Mouse (Mus musculus) liver, embryonic 14.5 days (tissue): ENCODE measurements at regions not wholly inside any gene's neighbourhood (a gene's known extent, or its start where the extent isn't known, plus 50 kb on each side); places are given as distances from the start of the nearest gene placed in this dataset.
A peak's percentile ranks its signal among the peaks of the same experiment; 100 is the strongest.

Experiments used
- ATAC-seq: fragments of 200-750 bp; cut with Nextera tagmentation; 2 replicates; pipeline ENCODE4 v1.8.0; 2017; ENCODE audit warnings: moderate number of reproducible peaks, mild to moderate bottlenecking, moderate library complexity; ENCODE audit not compliant: insufficient read depth
- DNase-seq, 3 experiments: peaks; one replicate each; pipeline ENCODE4 v3.0.0-alpha.2; 2012 to 2013; ENCODE audit warnings: low read depth in 3 of 3, low spot score in 3 of 3
- H3K27ac ChIP-seq: fragments of 300-500 bp; sonication (generic); 2 replicates; pipeline ENCODE4 v1.5.1; 2014; ENCODE audit warnings: moderate library complexity, mild to moderate bottlenecking, control low read depth, inconsistent platforms
- H3K27me3 ChIP-seq: fragments of 300-500 bp; sonication (generic); 2 replicates; pipeline ENCODE4 v1.6.1; 2014; ENCODE audit warnings: mild to moderate bottlenecking, low read length, moderate library complexity; ENCODE audit not compliant: control insufficient read depth, insufficient read depth
- H3K36me3 ChIP-seq: fragments of 300-500 bp; sonication (generic); replicated peaks from 2 replicates; pipeline ENCODE4 v1.6.1; 2014; ENCODE audit warnings: low read depth; ENCODE audit not compliant: control insufficient read depth, insufficient read depth
- H3K4me1 ChIP-seq, 2 experiments: fragments of 200-500 bp in 1 of 2; fragments of 300-500 bp in 1 of 2; sonication (generic) in 1 of 2; replicated peaks; 2 replicates each; pipeline ENCODE4 v1.6.1; 2012 to 2014; ENCODE audit warnings: antibody characterized with exemption in 1 of 2, inconsistent platforms in 1 of 2, low read length in 1 of 2; ENCODE audit not compliant: control insufficient read depth in 2 of 2, insufficient read depth in 2 of 2
- H3K4me2 ChIP-seq: fragments of 300-500 bp; sonication (generic); 2 replicates; pipeline ENCODE4 v1.6.1; 2014; ENCODE audit warnings: low read depth, mild to moderate bottlenecking, control low read depth, moderate library complexity
- H3K4me3 ChIP-seq, 2 experiments: fragments of 200-500 bp in 1 of 2; fragments of 300-500 bp in 1 of 2; sonication (generic) in 1 of 2; 2 replicates each; pipeline ENCODE4 v1.5.1; 2012 to 2014; ENCODE audit warnings: low read depth in 2 of 2, low read length in 2 of 2, mild to moderate bottlenecking in 2 of 2, control low read depth in 1 of 2, inconsistent platforms in 1 of 2, moderate library complexity in 1 of 2; ENCODE audit not compliant: insufficient read depth in 1 of 2
- H3K9ac ChIP-seq: fragments of 300-500 bp; sonication (generic); replicated peaks from 2 replicates; pipeline ENCODE4 v1.6.1; 2014; ENCODE audit warnings: mild to moderate bottlenecking, control low read depth, moderate library complexity
- H3K9me3 ChIP-seq: fragments of 300-500 bp; sonication (generic); 2 replicates; pipeline ENCODE4 v1.6.1; 2016; ENCODE audit warnings: low read length, mixed read lengths; ENCODE audit not compliant: control insufficient read depth
- CTCF ChIP-seq: IDR thresholded peaks from 2 replicates; pipeline ENCODE4 v1.5.1; 2016; ENCODE audit warnings: antibody characterized with exemption, low read depth, control low read depth
- EP300 ChIP-seq: IDR thresholded peaks from 2 replicates; pipeline ENCODE4 v1.6.1; 2016; ENCODE audit warnings: antibody characterized with exemption, low read depth
- WGBS: fragments of 180-500 bp; shearing (Covaris S2); extraction: QIAGEN DNeasy Blood & Tissue Kit; methylation state at CpG from one replicate; pipeline ENCODE4 v1.1.7; 2014; ENCODE audit not compliant: insufficient replicate concordance; 5-methylcytosine and 5-hydroxymethylcytosine counted together

DNA sequence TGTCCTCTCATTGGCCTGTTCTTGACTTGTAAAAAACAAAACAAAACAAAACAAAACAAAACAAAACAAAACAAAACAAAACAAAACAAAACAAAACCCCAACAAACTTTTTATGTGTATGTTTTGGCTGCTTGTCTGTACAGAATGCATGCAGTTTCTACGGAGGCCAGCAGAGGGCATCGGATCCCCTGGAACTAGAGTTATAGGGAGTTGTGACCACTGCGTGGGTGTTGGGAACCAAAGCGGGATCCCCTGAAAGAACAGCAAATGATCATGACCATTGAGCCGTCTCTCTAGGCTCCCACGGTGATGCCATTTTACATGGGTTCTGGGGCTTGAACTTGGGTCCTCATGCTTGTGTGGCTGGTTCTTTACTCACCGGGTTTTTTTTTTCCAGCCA lies 67.2 kb upstream of the Card11 start:
- DNase-seq (no peak), ATAC-seq (no peak)
- Histone ChIP-seq H3K4me3 (no peak overlapping the region), H3K9ac (no peak overlapping the region), H3K4me1 (no peaks in the 10 kb centered on the region), H3K9me3 (no peaks in the 10 kb centered on the region), H3K36me3 (no peaks in the 10 kb centered on the region), H3K27me3 (no peaks in the 10 kb centered on the region), H3K4me2 (no peak overlapping the region), H3K27ac (no peak overlapping the region)
- WGBS = 69% methylated on average over 7 of the region's 7 CpGs
- TF ChIP-seq CTCF (peak; percentile 56), EP300 (no peak)

DNA sequence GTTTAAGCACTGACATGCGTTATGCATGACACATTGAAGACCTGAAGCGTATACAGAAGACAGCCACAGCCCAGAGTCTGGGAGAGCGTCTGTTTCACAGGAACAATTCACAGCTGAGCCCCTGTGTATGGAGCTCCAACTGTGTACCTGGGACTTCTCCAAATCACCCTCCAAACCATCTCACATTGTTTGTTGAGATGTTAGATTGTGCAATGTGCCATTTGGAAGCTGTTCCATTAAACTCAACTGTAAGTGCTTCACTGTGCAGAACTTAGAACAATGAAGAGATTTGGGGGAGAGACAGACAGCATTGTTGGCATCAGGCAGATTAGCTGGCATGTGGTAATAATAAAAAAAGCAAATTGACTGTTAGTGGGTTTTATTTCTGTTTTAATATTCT lies 74.1 kb upstream of the Card11 start:
- Histone ChIP-seq H3K9me3 (no peaks in the 10 kb centered on the region), H3K4me1 (no peaks in the 10 kb centered on the region), H3K36me3 (no peaks in the 10 kb centered on the region), H3K4me3 (no peak overlapping the region), H3K27ac (no peak overlapping the region), H3K27me3 (no peaks in the 10 kb centered on the region), H3K9ac (no peak overlapping the region), H3K4me2 (no peak overlapping the region)
- TF ChIP-seq CTCF = no peak
- TF ChIP-seq EP300 = no peak
- WGBS = 75% methylated on average over 3 of the region's 3 CpGs
- DNase-seq (no peak), ATAC-seq (no peak)

DNA sequence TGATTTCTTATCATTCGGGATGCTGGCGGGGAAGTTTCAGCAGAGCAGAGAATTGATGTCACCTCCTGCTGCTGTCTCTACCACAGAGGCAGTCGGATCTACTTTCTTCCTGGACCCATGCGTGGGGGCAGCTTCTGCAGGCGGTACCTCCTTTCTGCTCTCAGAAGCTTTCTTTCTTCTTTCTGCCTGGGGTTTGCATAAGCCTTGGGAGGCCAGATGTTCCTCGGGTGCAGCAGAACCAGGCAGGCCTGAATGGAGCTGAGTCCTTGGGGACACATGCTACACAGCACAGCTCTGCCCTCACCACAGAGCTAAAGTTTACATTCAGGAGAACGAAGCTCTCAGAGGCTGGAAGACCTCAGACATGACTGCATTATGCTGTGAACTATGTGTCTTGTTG lies 75.8 kb upstream of the Card11 start:
- no peak overlapping the region for H3K4me2 ChIP-seq
- WGBS = 61% methylated on average over 7 of the region's 7 CpGs
- TF ChIP-seq CTCF (no peak), EP300 (no peak)
- H3K4me1 ChIP-seq = no peaks in the 10 kb centered on the region
- no peaks in the 10 kb centered on the region for H3K9me3 ChIP-seq
- no peaks in the 10 kb centered on the region for H3K36me3 ChIP-seq
- ATAC-seq = no peak
- no peak for DNase-seq
- H3K27me3 ChIP-seq = no peaks in the 10 kb centered on the region
- H3K9ac ChIP-seq = no peak overlapping the region
- H3K4me3 ChIP-seq = no peak overlapping the region
- H3K27ac ChIP-seq = no peak overlapping the region

DNA sequence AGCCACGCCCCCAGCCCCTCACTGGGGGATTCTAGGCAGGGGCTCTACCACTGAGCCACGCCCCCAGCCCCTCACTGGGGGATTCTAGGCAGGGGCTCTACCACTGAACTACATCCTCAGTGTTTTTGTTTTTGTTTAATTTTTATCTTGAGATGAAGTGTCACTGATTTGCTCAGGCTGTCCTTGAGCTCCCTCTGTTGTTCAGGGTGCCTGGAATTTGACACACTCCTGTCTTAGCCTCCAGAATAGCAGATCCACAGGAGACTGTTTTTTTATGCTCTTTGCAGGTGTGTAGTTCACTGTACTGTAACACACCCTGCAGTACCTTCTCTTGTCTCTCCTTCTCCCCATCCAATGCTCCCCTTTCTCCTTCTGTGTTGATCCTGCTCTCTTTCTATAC lies 76.6 kb upstream of the Card11 start:
- Histone ChIP-seq H3K27me3 (no peaks in the 10 kb centered on the region), H3K9me3 (no peaks in the 10 kb centered on the region), H3K9ac (no peak overlapping the region), H3K36me3 (no peaks in the 10 kb centered on the region), H3K4me2 (no peak overlapping the region), H3K4me1 (no peaks in the 10 kb centered on the region), H3K4me3 (no peak overlapping the region), H3K27ac (no peak overlapping the region)
- no peak for ATAC-seq
- whole genome bisulfite sequencing = 24% methylated on average over 2 of the region's 2 CpGs
- TF ChIP-seq CTCF (peak; percentile 9; the same call in 1 of the 2 replicates), EP300 (no peak)
- no peak for DNase-seq

DNA sequence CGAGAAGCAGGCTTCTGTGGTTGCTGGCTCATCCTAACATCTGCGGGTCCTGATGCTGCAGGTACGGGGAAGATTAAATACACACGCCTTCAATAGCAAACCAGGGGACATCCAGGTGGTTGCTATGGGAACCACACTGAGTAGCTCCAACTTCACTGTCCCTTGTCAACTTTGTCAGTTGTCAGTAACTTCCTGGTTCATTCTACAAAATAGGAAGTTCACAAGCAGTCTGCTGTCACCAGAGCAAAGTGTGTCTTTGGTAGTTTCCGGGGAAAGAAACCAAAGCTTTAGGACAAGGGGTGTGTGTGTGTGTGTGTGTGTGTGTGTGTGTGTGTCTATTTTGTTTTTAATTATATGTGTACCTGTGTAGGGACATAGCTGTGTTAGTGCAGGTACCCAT lies 80.5 kb upstream of the Card11 start:
- Histone ChIP-seq H3K9me3 (no peaks in the 10 kb centered on the region), H3K27me3 (no peaks in the 10 kb centered on the region), H3K4me3 (no peak overlapping the region), H3K4me2 (no peak overlapping the region), H3K4me1 (no peaks in the 10 kb centered on the region), H3K9ac (no peak overlapping the region), H3K36me3 (no peaks in the 10 kb centered on the region), H3K27ac (no peak overlapping the region)
- ATAC-seq = no peak
- no peak for DNase-seq
- WGBS = 43% methylated on average over 5 of the region's 5 CpGs
- no peak for TF ChIP-seq EP300
- TF ChIP-seq CTCF = no peak
